Mouse (Mus musculus) layer of hippocampus, adult 9-10 months (tissue): Measurements from ENCODE around the gene Ptpa.

Experiments used
- DNase-seq: peaks from one replicate; pipeline ENCODE4 v3.0.0; 2022; ENCODE audit warnings: low spot score

Ptpa gene

GRCm38 (mm10) chr2:30463904-30464330 lies 48.1 kb downstream of the Ptpa start:
- DNase-seq, result no peak

GRCm38 (mm10) chr2:30464411-30464810 lies 48.6 kb downstream of the Ptpa start:
- no peak for DNase-seq

GRCm38 (mm10) chr2:30466787-30467186 lies 50.9 kb downstream of the Ptpa start:
- no peak for DNase-seq

- DNase-seq, result no peak
Measured at GRCm38 (mm10) chr2:30469009-30469408, 53.2 kb downstream of the Ptpa start.

- peak; percentile 71 for DNase-seq
Measured at GRCm38 (mm10) chr2:30469796-30470142, 53.9 kb downstream of the Ptpa start.

- no peak for DNase-seq
Measured at GRCm38 (mm10) chr2:30470143-30470946, 54.5 kb downstream of the Ptpa start.

- no peak for DNase-seq
Measured at GRCm38 (mm10) chr2:30471051-30471450, 55.2 kb downstream of the Ptpa start.

- DNase-seq, result no peak
Measured at GRCm38 (mm10) chr2:30471795-30472720, 56.2 kb downstream of the Ptpa start.

GRCm38 (mm10) chr2:30472731-30473351 lies 57.0 kb downstream of the Ptpa start:
- DNase-seq, result no peak

GRCm38 (mm10) chr2:30473431-30474031 lies 57.7 kb downstream of the Ptpa start:
- no peak for DNase-seq

GRCm38 (mm10) chr2:30474039-30474438 lies 58.2 kb downstream of the Ptpa start, which contains the start of gene Ier5l:
Gene Ier5l (minus strand): TSS chr2:30474219.
- DNase-seq, result peak; percentile 85

- DNase-seq, result no peak
Measured at GRCm38 (mm10) chr2:30474776-30475175, 58.9 kb downstream of the Ptpa start.

GRCm38 (mm10) chr2:30475457-30475856 lies 59.6 kb downstream of the Ptpa start:
- DNase-seq, result no peak

GRCm38 (mm10) chr2:30476241-30476640 lies 60.4 kb downstream of the Ptpa start:
- DNase-seq, result no peak

GRCm38 (mm10) chr2:30478526-30478925 lies 62.7 kb downstream of the Ptpa start:
- DNase-seq, result no peak

- no peak for DNase-seq
Measured at GRCm38 (mm10) chr2:30487597-30487996, 71.8 kb downstream of the Ptpa start.

GRCm38 (mm10) chr2:30490384-30490783 lies 74.5 kb downstream of the Ptpa start:
- no peak for DNase-seq

- DNase-seq, result no peak
Measured at GRCm38 (mm10) chr2:30495000-30495908, 79.4 kb downstream of the Ptpa start.

GRCm38 (mm10) chr2:30495909-30496861 lies 80.3 kb downstream of the Ptpa start:
- no peak for DNase-seq
